Mouse (Mus musculus) kidney, embryonic 16.5 days (tissue): ENCODE results near the gene Supt3. TPM values are rescaled to one million over a fixed set of nuclear protein-coding genes. Genes with fewer than 3 reads are reported as not detected.

Experiments used
- ATAC-seq: fragments of 200-750 bp; cut with Nextera tagmentation; 2 replicates; pipeline ENCODE4 v1.8.0; 2017; ENCODE audit warnings: moderate TSS enrichment; ENCODE audit not compliant: low FRiP score, low TSS enrichment
- H3K27ac ChIP-seq: fragments of 300-500 bp; sonication (generic); 2 replicates; pipeline ENCODE4 v1.5.1; 2014; ENCODE audit warnings: low read length
- H3K27me3 ChIP-seq: fragments of 300-500 bp; sonication (generic); 2 replicates; pipeline ENCODE4 v1.6.1; 2014; ENCODE audit warnings: low read length, control low read depth, mixed read lengths; ENCODE audit not compliant: insufficient read depth
- H3K36me3 ChIP-seq: fragments of 300-500 bp; sonication (generic); 2 replicates; pipeline ENCODE4 v1.6.1; 2014; ENCODE audit warnings: low read length, control low read depth, mixed read lengths; ENCODE audit not compliant: insufficient read depth
- H3K4me1 ChIP-seq: fragments of 300-500 bp; sonication (generic); 2 replicates; pipeline ENCODE4 v1.6.1; 2014; ENCODE audit warnings: low read length, control low read depth, mixed read lengths; ENCODE audit not compliant: insufficient read depth
- H3K4me2 ChIP-seq: fragments of 300-500 bp; sonication (generic); replicated peaks from 2 replicates; pipeline ENCODE4 v1.6.1; 2014; ENCODE audit warnings: low read depth, low read length
- H3K4me3 ChIP-seq: fragments of 300-500 bp; sonication (generic); 2 replicates; pipeline ENCODE4 v1.5.1; 2014; ENCODE audit warnings: mild to moderate bottlenecking, low read length
- H3K9ac ChIP-seq: fragments of 300-500 bp; sonication (generic); replicated peaks from 2 replicates; pipeline ENCODE4 v1.6.1; 2014; ENCODE audit warnings: low read length
- H3K9me3 ChIP-seq: fragments of 300-500 bp; sonication (generic); 2 replicates; pipeline ENCODE4 v1.6.1; 2016; ENCODE audit warnings: low read length, control low read depth
- WGBS: fragments of 180-500 bp; shearing (Covaris S2); extraction: QIAGEN DNeasy Blood & Tissue Kit; methylation state at CpG from one replicate; pipeline ENCODE4 v1.1.7; 2014; 5-methylcytosine and 5-hydroxymethylcytosine counted together
- polyA plus RNA-seq: library from polyadenylated mRNA; unstranded; fragments of >200 nt; fragmentation: Nextera tagmentation; extraction: Ambion mirVana; gene quantifications from 2 replicates; pipeline ENCODE4 v1.2.1, GENCODE M21; 2015

Supt3 gene
- polyA plus RNA-seq, result 20.7 and 23.6 TPM in 2 replicates

DNA sequence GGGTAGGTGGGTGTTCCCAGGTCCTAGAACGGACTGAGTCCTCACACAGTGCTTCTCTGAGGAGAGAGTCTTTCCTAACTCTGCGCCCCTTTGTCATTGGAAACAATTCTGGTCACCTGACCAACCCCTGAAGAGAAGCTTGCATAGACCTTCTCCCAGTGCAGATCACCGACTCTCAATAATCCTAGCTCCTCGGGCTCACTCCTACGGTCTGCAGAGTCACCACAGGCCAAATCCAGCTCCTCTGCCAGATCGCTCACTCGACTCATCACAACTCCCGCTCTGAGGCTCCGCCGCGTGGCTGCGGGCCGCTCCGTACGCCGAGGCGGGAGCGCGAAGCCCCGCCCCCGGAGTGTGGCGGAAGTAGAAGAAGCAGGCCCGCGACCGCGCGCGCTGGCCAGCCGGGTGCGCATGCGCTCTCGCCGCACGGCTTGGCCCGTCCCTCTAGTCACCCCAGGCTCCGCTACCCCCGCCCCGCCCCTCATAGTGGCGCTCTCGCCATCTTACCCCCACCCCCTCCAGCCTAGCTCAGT lies at the start of gene Supt3:
Supt3 (plus strand) TSS at position 415 of the 533 bp plus-strand sequence.
- H3K9me3 ChIP-seq, result no peaks in the 10 kb centered on the region
- WGBS, result under 1% methylated on average over 39 of the region's 40 CpGs
- peak within 1 kb of the TSS; percentile 90 for H3K4me3 ChIP-seq
- H3K4me2 ChIP-seq, result peak within 1 kb of the TSS; percentile 83
- H3K27me3 ChIP-seq, result no peaks in the 10 kb centered on the region
- peaks cover 8% of the 10 kb centered on the region for H3K4me1 ChIP-seq
- H3K36me3 ChIP-seq, result no peaks in the 10 kb centered on the region
- peak within 1 kb of the TSS; percentile 99 for H3K9ac ChIP-seq
- peak within 1 kb of the TSS; percentile 91 for H3K27ac ChIP-seq
- ATAC-seq, result peak; percentile 98

DNA sequence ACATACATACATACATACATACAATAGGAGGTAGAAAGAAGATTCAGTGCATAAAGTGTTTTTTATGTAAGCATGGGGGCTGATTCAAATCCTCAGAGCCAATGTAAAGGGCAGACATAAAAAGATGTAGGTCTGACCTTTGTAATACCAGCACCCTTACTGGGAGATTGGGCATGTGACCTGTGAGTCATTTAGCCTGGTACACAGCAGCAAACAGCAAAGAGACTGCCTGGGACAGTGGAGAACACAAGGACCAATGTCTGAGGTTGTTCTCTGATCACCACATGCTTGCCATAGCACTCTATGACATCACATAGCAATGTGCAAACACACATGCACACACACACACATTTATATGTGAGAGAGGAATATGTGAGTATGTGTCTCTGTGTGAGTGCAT lies 49.3 kb upstream of the Supt3 start:
- no peak for ATAC-seq
- H3K4me3 ChIP-seq, result no peak overlapping the region

DNA sequence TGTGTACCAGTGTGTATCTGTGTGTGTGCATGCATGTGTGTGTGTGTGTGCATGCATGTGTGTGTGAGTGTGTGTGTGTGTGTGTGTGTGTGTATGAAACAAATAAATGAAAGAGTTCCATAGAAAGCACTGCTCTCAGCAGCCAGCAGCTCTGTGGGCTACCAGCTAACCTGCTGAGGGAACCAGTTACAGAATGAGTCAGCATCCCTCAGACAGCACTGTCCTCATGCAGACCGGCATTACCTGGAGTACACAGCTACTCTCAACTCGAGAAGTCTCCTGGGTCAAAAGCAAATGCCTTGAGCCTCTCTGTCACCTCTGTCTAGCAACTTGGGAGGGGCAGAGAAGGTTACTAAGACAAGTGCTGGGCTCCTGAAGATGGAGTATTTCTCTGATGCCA lies 48.5 kb upstream of the Supt3 start:
- Histone ChIP-seq H3K4me2 (no peak overlapping the region), H3K27ac (no peak overlapping the region), H3K9ac (no peak overlapping the region), H3K27me3 (peaks cover 23% of the 10 kb centered on the region), H3K36me3 (no peaks in the 10 kb centered on the region), H3K4me1 (no peaks in the 10 kb centered on the region), H3K4me3 (no peak overlapping the region), H3K9me3 (no peaks in the 10 kb centered on the region)
- WGBS, result 48% methylated on average over 2 of the region's 2 CpGs
- ATAC-seq, result no peak

More for the DNA sequence above, 49.3 kb upstream of the Supt3 start:
- Histone ChIP-seq H3K9ac (no peak overlapping the region), H3K27me3 (peaks cover 18% of the 10 kb centered on the region), H3K36me3 (no peaks in the 10 kb centered on the region), H3K4me1 (no peaks in the 10 kb centered on the region), H3K27ac (no peak overlapping the region), H3K9me3 (no peaks in the 10 kb centered on the region), H3K4me2 (no peak overlapping the region)

DNA sequence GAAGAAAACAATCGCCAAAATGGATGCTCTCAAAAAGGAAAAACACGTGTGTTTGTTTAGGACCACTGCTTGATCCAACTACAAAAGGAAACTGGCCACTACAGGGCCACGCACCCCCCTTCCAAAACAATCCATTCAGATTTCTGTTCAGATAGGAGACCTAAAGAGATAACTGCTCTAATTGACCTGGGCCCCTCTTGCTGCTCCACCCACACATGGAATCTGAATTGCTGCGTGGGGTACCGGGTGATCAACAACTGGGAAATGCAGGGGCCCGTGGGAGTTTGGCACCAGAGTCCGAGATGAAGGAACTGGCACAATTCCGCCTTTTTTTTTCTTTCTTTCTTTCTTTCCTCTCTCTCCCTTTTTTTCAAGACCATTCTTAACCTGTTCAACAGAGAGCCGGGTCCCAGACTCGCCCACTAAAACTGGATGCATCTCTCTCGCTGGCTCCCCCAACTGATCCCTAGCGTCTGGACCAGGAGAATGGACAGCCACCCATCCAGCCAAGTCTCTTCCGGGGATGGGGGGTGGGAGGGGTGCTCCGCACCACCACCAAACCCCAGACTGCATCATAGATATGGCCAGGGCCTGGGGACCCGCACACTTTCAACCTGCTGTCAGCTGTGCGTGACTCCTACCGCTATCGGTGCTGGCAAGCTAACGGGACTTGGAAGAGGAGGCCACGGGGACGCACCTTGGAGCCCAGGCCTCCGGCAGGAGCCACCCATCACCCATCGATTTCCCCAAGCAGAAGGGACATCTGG lies 43.2 kb upstream of the Supt3 start:
- H3K4me3 ChIP-seq, result peak overlapping the region; percentile 68
- no peak for ATAC-seq
- 4% methylated on average over 23 of the region's 23 CpGs for WGBS
- no peak overlapping the region for H3K27ac ChIP-seq
- peak overlapping the region; percentile 69; the same call in 1 of the 2 replicates for H3K9ac ChIP-seq
- no peaks in the 10 kb centered on the region for H3K36me3 ChIP-seq
- no peaks in the 10 kb centered on the region for H3K9me3 ChIP-seq
- peaks cover 32% of the 10 kb centered on the region for H3K4me1 ChIP-seq
- peaks cover 62% of the 10 kb centered on the region for H3K27me3 ChIP-seq
- H3K4me2 ChIP-seq, result peak overlapping the region; percentile 89

DNA sequence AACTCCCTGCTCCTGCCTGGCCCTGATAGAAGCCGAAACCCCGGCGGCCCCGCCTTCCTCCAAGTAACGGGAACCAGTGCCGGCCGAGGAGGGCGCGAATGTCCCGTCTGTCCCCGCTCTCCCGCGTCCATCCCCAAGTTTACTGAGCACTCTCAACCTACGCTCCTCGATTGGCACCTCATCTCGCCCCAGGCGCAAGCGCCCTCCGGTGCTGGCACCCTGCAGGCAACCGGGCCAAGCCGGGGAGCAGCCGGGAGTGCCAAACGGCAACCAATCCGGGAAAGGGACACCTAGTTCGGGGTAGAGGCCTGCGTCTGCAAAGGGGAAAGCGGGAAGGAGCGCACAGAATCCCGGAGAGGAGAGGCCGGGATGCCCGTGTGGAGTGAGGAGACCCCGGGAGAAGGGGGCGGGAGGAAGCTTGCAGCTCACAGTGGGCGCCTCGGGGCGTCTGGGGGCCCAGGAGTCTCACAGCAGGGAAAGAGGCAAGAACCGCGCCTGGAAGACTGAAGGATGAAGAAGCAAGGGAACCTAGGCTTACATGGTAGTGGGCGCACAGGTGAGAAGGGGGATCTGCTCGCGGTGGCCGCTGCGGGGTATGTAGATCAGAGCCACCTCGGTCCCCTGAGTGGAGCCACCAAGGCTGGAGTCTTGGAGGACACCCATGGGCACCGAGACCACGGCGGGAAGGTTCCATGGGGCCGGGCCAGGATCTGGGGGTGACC lies 42.3 kb upstream of the Supt3 start:
- Histone ChIP-seq H3K27me3 (peaks cover 66% of the 10 kb centered on the region), H3K9ac (peak overlapping the region; percentile 69), H3K36me3 (no peaks in the 10 kb centered on the region), H3K4me3 (peak overlapping the region; percentile 68), H3K4me1 (peaks cover 32% of the 10 kb centered on the region), H3K9me3 (no peaks in the 10 kb centered on the region), H3K4me2 (peak overlapping the region; percentile 89), H3K27ac (no peak overlapping the region)
- under 1% methylated on average over 48 of the region's 48 CpGs for WGBS
- peak; percentile 46; the same call in 1 of the 2 replicates for ATAC-seq

DNA sequence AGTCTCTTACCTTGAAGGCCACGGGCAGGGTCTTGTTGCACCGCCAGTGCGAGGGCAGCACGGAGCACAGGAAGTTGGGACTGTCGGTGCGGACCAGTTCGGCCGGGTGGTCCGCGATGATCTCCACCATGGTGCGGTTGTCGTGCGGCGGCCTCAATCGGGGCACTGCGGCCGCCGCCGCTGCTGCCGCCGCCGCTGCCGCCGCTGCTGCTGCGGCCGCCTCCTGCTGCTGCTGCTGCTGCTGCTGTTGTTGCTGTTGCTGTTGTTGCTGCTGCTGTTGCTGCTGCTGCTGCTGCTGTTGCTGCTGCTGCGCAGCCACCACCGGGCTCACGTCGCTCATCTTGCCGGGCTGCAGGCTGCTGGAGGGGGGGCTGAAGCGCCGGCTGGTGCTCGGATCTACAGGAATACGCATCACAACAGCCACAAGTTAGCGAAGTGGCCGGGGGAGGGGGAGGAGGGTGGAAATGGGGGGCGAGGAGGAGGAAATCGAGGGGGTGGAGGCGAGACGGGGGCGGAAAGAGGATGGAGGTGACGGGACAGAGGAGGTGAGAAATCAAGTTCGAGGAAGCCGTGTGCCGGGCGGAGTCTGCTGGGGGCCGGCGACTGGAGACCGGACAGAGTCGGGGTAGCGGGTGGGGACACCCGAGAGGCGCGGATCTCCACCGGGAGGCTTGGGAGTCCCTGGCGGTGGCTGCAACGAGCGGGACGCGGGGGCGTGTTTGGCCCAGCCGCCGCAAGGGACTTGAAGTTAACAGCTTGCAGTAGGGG lies 41.5 kb upstream of the Supt3 start:
- under 1% methylated on average over 60 of the region's 64 CpGs for WGBS
- peak overlapping the region; percentile 69 for H3K9ac ChIP-seq
- ATAC-seq, result peak; percentile 69
- peak overlapping the region; percentile 89 for H3K4me2 ChIP-seq
- peaks cover 32% of the 10 kb centered on the region for H3K4me1 ChIP-seq
- no peak overlapping the region for H3K27ac ChIP-seq
- H3K36me3 ChIP-seq, result no peaks in the 10 kb centered on the region
- peak overlapping the region; percentile 68 for H3K4me3 ChIP-seq
- H3K9me3 ChIP-seq, result no peaks in the 10 kb centered on the region
- peaks cover 66% of the 10 kb centered on the region for H3K27me3 ChIP-seq

DNA sequence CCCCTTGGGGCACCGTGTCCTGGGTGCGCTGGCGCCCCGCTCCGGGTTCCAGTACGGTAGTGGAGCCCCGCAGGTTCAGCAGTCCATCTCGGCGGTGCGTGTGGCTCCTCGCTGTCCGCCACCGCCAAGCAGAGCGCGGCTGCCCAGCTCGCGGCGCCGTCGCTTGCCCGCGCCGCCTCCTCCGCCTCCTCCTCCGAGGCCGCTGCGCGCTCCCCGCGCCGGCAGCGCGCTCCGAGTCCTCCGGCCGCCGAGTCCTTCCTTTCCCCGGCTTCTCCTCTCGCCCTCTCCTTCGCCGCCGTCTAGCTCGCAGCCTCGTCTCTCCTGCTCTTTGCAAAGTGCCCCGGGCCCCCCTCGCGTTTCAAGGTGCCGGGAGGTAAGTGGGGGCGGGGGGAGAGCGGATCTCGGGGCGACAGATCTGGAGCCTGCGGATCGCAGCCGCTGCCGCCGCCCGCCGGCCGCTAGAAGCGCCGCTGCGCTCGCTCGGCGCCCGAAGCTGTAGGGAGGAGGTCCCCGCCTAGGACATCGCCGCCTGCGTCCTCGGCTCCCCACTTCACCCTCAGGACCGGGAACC lies 40.9 kb upstream of the Supt3 start:
- no peak overlapping the region for H3K27ac ChIP-seq
- peak; percentile 79 for ATAC-seq

DNA sequence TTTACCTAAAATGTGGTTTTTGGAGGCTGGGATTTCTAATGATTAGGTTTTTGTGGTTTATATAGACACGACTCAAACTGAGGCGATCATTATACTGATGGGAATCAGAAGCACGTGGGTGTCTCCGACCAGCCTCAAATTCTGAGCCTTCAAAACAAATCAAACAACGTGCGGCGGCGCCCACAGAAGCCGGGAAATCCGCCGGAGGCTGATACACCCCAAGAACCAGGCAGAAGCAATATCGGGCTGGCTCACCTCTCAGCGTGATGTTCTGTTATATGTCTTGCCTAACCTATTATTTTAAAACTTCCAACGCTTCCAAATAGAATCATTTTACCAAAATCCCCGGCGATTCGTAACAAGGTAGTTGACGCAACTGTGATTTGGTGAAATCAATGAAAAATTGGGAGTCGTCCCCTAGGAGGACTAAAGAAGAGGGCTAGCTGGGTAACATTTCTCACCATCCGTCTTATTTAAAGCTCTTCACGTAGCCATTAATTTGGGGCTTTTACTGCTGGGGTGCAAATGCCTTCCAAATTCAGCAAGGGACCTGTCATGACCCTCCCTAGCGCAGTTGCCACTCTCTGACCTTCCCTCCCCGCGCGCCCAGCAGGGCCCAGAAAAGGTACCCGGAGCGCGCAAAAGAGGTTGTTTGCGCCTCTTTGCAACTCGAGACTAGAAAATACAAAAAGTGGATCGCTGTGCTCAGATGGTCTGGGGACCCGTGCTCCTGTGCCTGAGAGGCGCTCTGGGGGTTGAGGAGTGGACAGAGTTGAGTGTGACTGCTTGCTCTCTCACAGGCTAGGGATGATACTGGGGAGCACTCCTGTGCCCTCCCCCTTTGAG lies 39.5 kb upstream of the Supt3 start:
- Histone ChIP-seq H3K27me3 (peaks cover 64% of the 10 kb centered on the region), H3K9ac (no peak overlapping the region), H3K9me3 (no peaks in the 10 kb centered on the region), H3K4me1 (peaks cover 32% of the 10 kb centered on the region), H3K27ac (no peak overlapping the region), H3K36me3 (no peaks in the 10 kb centered on the region), H3K4me3 (peak overlapping the region; percentile 26), H3K4me2 (peak overlapping the region; percentile 49)
- under 1% methylated on average over 33 of the region's 33 CpGs for WGBS
- ATAC-seq, result no peak

More for the DNA sequence above, 40.9 kb upstream of the Supt3 start:
- no peaks in the 10 kb centered on the region for H3K9me3 ChIP-seq
- under 1% methylated on average over 53 of the region's 73 CpGs for WGBS
- no peaks in the 10 kb centered on the region for H3K36me3 ChIP-seq
- H3K9ac ChIP-seq, result peak overlapping the region; percentile 69
- peaks cover 70% of the 10 kb centered on the region for H3K27me3 ChIP-seq
- peak overlapping the region; percentile 89 for H3K4me2 ChIP-seq
- peak overlapping the region; percentile 68 for H3K4me3 ChIP-seq
- peaks cover 32% of the 10 kb centered on the region for H3K4me1 ChIP-seq
